Mouse (Mus musculus) ES-Bruce4 (cell line): ENCODE measurements around the gene Mxra7. TPM values are rescaled to one million over a fixed set of nuclear protein-coding genes. Genes with fewer than 3 reads are reported as not detected.

ENCODE experiments used
- H3K27ac ChIP-seq: 2 replicates; pipeline ENCODE4 v1.5.1; 2012; ENCODE audit warnings: low read length, inconsistent platforms; ENCODE audit not compliant: insufficient read depth
- H3K27me3 ChIP-seq: 2 replicates; pipeline ENCODE4 v1.6.1; 2012; ENCODE audit warnings: mild to moderate bottlenecking, low read length, inconsistent platforms; ENCODE audit not compliant: control insufficient read depth, poor library complexity, insufficient read depth, severe bottlenecking
- H3K36me3 ChIP-seq: 2 replicates; pipeline ENCODE4 v1.6.1; 2012; ENCODE audit warnings: inconsistent platforms, mild to moderate bottlenecking, low read length, moderate library complexity; ENCODE audit not compliant: control insufficient read depth, poor library complexity, insufficient read depth, severe bottlenecking
- H3K4me1 ChIP-seq: one replicate; pipeline ENCODE4 v1.8.1; 2011; ENCODE audit warnings: low read length; ENCODE audit not compliant: control insufficient read depth, insufficient read depth
- H3K4me3 ChIP-seq: 2 replicates; pipeline ENCODE4 v1.5.1; 2011; ENCODE audit warnings: low read depth, mild to moderate bottlenecking, low read length
- H3K9ac ChIP-seq: 2 replicates; pipeline ENCODE4 v1.6.1; 2012; ENCODE audit warnings: low read depth, mild to moderate bottlenecking, inconsistent platforms; ENCODE audit not compliant: poor library complexity, severe bottlenecking
- H3K9me3 ChIP-seq: replicated peaks from 2 replicates; pipeline ENCODE4 v1.6.1; 2012; ENCODE audit warnings: mild to moderate bottlenecking, low read length, inconsistent platforms; ENCODE audit not compliant: control insufficient read depth, poor library complexity, insufficient read depth, severe bottlenecking
- CTCF ChIP-seq: IDR thresholded peaks from one replicate; pipeline ENCODE4 v1.8.1; 2011; ENCODE audit warnings: low read depth, low read length
- EP300 ChIP-seq: IDR thresholded peaks from 2 replicates; pipeline ENCODE4 v1.6.1; 2011; ENCODE audit warnings: low read depth, low read length; ENCODE audit not compliant: insufficient read depth
- POLR2A ChIP-seq: IDR thresholded peaks from one replicate; pipeline ENCODE4 v1.8.1; 2011; ENCODE audit warnings: low read length; ENCODE audit not compliant: insufficient read depth
- polyA plus RNA-seq: library from polyadenylated mRNA; stranded (reverse); fragments of >200 nt; gene quantifications from 2 replicates; pipeline ENCODE4 v1.2.4, GENCODE M21; 2011; ENCODE audit warnings: low read depth; ENCODE audit not compliant: missing spikeins, insufficient read depth, insufficient read length

Gene Mxra7
- polyA plus RNA-seq, 1 experiment, result 20.4 TPM

- Histone ChIP-seq H3K9ac (no peak overlapping the region), H3K4me3 (no peak overlapping the region), H3K27me3 (no peaks in the 10 kb centered on the region), H3K4me1 (no peaks in the 10 kb centered on the region), H3K36me3 (no peaks in the 10 kb centered on the region), H3K27ac (no peak overlapping the region), H3K9me3 (peaks cover 14% of the 10 kb centered on the region)
- TF ChIP-seq EP300 (no peak), POLR2A (no peak), CTCF (no peak)
Measured at GRCm38 (mm10) chr11:116784221-116784620, 43.6 kb downstream of the Mxra7 start.

DNA sequence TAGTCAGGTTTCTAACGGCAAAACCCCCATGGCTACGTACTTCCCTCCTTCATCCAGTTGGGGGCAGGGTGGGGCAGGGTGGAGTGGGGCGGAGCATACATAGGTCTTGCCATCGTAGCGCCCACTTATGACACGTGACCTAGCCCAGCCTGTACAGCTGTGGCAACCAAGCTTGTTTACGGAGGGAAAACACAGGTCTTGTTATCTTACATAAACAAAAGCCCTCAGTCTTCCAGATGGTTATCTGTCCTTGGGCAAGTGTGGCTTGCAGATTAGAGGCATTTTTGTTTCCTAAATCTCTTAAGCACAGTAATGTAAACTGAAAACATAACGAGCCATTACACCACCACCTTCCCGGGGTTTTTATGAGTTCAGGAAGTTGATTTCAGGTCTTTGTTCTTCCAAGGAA, 45.1 kb downstream of the Mxra7 start:
- Histone ChIP-seq H3K27me3 (no peaks in the 10 kb centered on the region), H3K4me3 (no peak overlapping the region), H3K36me3 (no peaks in the 10 kb centered on the region), H3K27ac (no peak overlapping the region), H3K9ac (no peak overlapping the region), H3K4me1 (no peaks in the 10 kb centered on the region), H3K9me3 (peaks cover 14% of the 10 kb centered on the region)
- TF ChIP-seq POLR2A (no peak), EP300 (no peak), CTCF (no peak)

GRCm38 (mm10) chr11:116775407-116775806, 52.4 kb downstream of the Mxra7 start, which contains the start of gene St6galnac1:
TSS of gene St6galnac1 (minus strand) at chr11:116775507.
- no peaks in the 10 kb centered on the region for H3K27me3 ChIP-seq
- no peak within 1 kb of the TSS for H3K9ac ChIP-seq
- no peaks in the 10 kb centered on the region for H3K9me3 ChIP-seq
- H3K27ac ChIP-seq, result no peak within 1 kb of the TSS
- TF ChIP-seq EP300, result no peak
- no peak for TF ChIP-seq CTCF
- TF ChIP-seq POLR2A, result no peak
- no peaks in the 10 kb centered on the region for H3K4me1 ChIP-seq
- no peak within 1 kb of the TSS for H3K4me3 ChIP-seq
- no peaks in the 10 kb centered on the region for H3K36me3 ChIP-seq

- Histone ChIP-seq H3K27me3 (no peaks in the 10 kb centered on the region), H3K4me1 (no peaks in the 10 kb centered on the region), H3K36me3 (no peaks in the 10 kb centered on the region), H3K4me3 (no peak overlapping the region), H3K9me3 (no peaks in the 10 kb centered on the region), H3K27ac (no peak overlapping the region), H3K9ac (no peak overlapping the region)
- no peak for TF ChIP-seq EP300
- TF ChIP-seq CTCF, result no peak
- TF ChIP-seq POLR2A, result no peak
Measured at GRCm38 (mm10) chr11:116773205-116773604, 54.6 kb downstream of the Mxra7 start.

DNA sequence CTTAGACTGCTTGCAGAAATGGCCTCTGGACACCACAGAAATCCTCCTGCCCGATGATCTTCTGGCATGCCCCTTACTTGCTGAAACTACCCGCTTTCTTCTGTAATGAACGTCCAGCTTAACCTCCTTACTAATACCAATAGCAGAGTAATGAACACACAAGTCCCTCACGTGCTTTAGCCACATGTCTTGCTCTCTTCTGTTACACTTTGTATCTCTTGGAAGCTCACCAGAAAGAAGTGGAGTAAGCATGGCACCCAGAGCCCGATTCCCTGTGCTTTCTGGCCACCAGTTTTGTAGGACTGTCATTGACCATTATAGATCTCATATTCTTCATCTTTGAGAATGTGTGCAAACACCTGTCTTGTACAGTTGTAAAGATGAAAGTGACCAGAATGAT, 58.0 kb downstream of the Mxra7 start:
- no peak overlapping the region for H3K4me3 ChIP-seq
- no peak for TF ChIP-seq CTCF
- no peak for TF ChIP-seq POLR2A
- no peak for TF ChIP-seq EP300
- no peak overlapping the region for H3K27ac ChIP-seq
- H3K4me1 ChIP-seq, result no peaks in the 10 kb centered on the region
- H3K9me3 ChIP-seq, result peaks cover 7% of the 10 kb centered on the region
- no peaks in the 10 kb centered on the region; the same call in 1 of the 2 replicates for H3K27me3 ChIP-seq
- H3K9ac ChIP-seq, result no peak overlapping the region
- no peaks in the 10 kb centered on the region for H3K36me3 ChIP-seq

DNA sequence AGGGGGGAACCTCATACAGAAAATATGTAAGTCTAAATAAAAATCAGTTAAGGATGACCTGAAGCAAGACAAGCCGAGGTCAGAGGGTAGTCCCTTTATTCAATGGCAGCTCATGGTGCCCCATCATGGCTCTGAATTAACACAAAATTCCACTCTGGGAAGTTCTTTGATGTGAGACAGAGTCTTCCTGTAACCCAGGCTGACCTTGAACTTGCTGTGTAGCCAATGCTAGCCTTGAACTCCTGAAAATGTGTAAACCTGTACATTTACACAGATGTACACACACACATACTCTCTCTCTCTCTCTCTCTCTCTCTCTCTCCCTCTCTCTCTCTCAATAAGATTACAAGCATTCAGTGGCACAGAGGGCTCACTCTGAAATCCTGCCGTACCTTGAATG, 62.9 kb downstream of the Mxra7 start:
- Histone ChIP-seq H3K27ac (no peak overlapping the region), H3K36me3 (no peaks in the 10 kb centered on the region), H3K4me1 (no peaks in the 10 kb centered on the region), H3K4me3 (no peak overlapping the region), H3K9ac (no peak overlapping the region), H3K9me3 (peaks cover 17% of the 10 kb centered on the region), H3K27me3 (no peaks in the 10 kb centered on the region; the same call in 1 of the 2 replicates)
- TF ChIP-seq EP300 (no peak), POLR2A (no peak), CTCF (no peak)
